14 mouse cellular contexts compared by ENCODE assay signal in genomic region chr6:52008757-52009156, GRCm38 (mm10). TPM values are rescaled to one million over a fixed set of nuclear protein-coding genes. Genes with fewer than 3 reads are reported as not detected.
DNase-seq lines count a peak whose midpoint lies in the region; ATAC-seq lines count a peak whose summit lies in the region.
"Had no signal": no experiment of that assay in that cellular context is flagged by ENCODE, and none has a peak within 500 bp of the region (broad histone marks: within the 10 kb centered on the region; RNA-seq: fewer than 3 reads in every experiment).

No protein-coding gene starts in this region.

- H3K4me2 ChIP-seq in neural tube, embryonic 11.5 days (ENCODE audit: low read depth): peak overlapping the region; percentile 15; the same call in 1 of the 2 replicates
- H3K4me2 ChIP-seq: forebrain, embryonic 15.5 days; hindbrain, embryonic 15.5 days had no signal

- peak overlapping the region; percentile 23 for H3K9ac ChIP-seq in neural tube, embryonic 11.5 days (ENCODE audit: low read length)
- H3K9ac ChIP-seq: forebrain, embryonic 15.5 days; hindbrain, embryonic 15.5 days had no signal

- H3K9me3 ChIP-seq in neural tube, embryonic 11.5 days (ENCODE audit: control insufficient read depth, low read length): no peaks in the 10 kb centered on the region
- H3K9me3 ChIP-seq: forebrain, embryonic 15.5 days; hindbrain, embryonic 15.5 days had no signal

- ATAC-seq in neural tube, embryonic 11.5 days (ENCODE audit: insufficient read depth, low FRiP score, low TSS enrichment): no peak
- ATAC-seq in monocyte, adult 5-6 weeks (replicated peaks; ENCODE audit: insufficient number of reproducible peaks, low FRiP score, low TSS enrichment, poor library complexity, severe bottlenecking): no peak
- ATAC-seq: forebrain, embryonic 15.5 days had no signal

- no peaks in the 10 kb centered on the region for H3K27me3 ChIP-seq in neural tube, embryonic 11.5 days (ENCODE audit: control insufficient read depth, insufficient read depth, low read length)

- H3K4me1 ChIP-seq in neural tube, embryonic 11.5 days (ENCODE audit: control insufficient read depth, insufficient read depth, low read length): peaks cover 54% of the 10 kb centered on the region

- H3K27ac ChIP-seq in neural tube, embryonic 11.5 days (ENCODE audit: low read depth, low read length): no peak overlapping the region
- H3K27ac ChIP-seq: forebrain, embryonic 15.5 days; hindbrain, embryonic 15.5 days had no signal

- DNase-seq in embryo, embryonic 10.5 days (ENCODE audit: low spot score): peak; percentile 41
- no peak for DNase-seq in embryo, embryonic 11 days
- DNase-seq in kidney, adult 8-10 months: peak; percentile 24 to 34
- no peak for DNase-seq in kidney, adult 18-20 months
- no peak for DNase-seq in neural tube, embryonic 11.5 days (ENCODE audit: low spot score)
- no peak for DNase-seq in neural tube, embryonic 10.5 days (ENCODE audit: extremely low spot score, low spot score)
- peak; percentile 31 to 42 for DNase-seq in kidney, postnatal 36 days
- DNase-seq: adrenal gland, adult 8-10 months; cerebellum, adult 2 months; heart, adult 11 months; right cerebral cortex, postnatal 25 days had no signal

- 47% methylated on average over 3 of the region's 3 CpGs for WGBS in neural tube, embryonic 11.5 days

- no peaks in the 10 kb centered on the region for H3K36me3 ChIP-seq in neural tube, embryonic 11.5 days (ENCODE audit: control insufficient read depth, insufficient read depth, low read length)
- H3K36me3 ChIP-seq: forebrain, embryonic 15.5 days; hindbrain, embryonic 15.5 days had no signal

- H3K4me3 ChIP-seq in neural tube, embryonic 11.5 days (ENCODE audit: low read depth, low read length): no peak overlapping the region
- H3K4me3 ChIP-seq: forebrain, embryonic 15.5 days; hindbrain, embryonic 15.5 days had no signal

RNA-seq across cellular contexts. Expression of gene Skap2, which starts 3.6 kb away (rescaled TPM):
- polyA plus RNA-seq in neural tube, embryonic 11.5 days (2014; fragmentation: Nextera tagmentation; extraction: Ambion mirVana): 70.1 and 71.8 TPM in 2 replicates
- 216 to 281 TPM (median 262 TPM) in 3 replicates for total RNA-seq in monocyte, adult 5-6 weeks (2017)

Comparison
In these comparisons a context has a peak if more than half of its experiments do, and no peak if none do; other contexts are left out.
1. DNase-seq: peak in embryo, embryonic 10.5 days (single experiment), kidney, adult 8-10 months (2 of 2) and kidney, postnatal 36 days (2 of 2); none in embryo, embryonic 11 days (single experiment), kidney, adult 18-20 months (single experiment), neural tube, embryonic 11.5 days (single experiment) and neural tube, embryonic 10.5 days (single experiment).